Mouse (Mus musculus): ENCODE measurements at regions not wholly inside any gene's neighbourhood (a gene's known extent, or its start where the extent isn't known, plus 50 kb on each side); places are given as distances from the start of the nearest gene placed in this dataset.

GRCm38 (mm10) chr4:124190775-124191174 lies 273.0 kb upstream of the 4930535I16Rik start:
- no peak overlapping the region for H3K27ac ChIP-seq (ENCODE audit: insufficient read depth, low read length)
- no peak overlapping the region for H3K4me3 ChIP-seq (ENCODE audit: extremely low read depth, insufficient read depth, insufficient read length)
- 71% methylated on average over 4 of the region's 4 CpGs for WGBS
- no peaks in the 10 kb centered on the region for H3K36me3 ChIP-seq (ENCODE audit: control insufficient read depth, insufficient read depth, low read length)
- TF ChIP-seq CTCF (IDR thresholded peaks at IDR 0.05; ENCODE audit: extremely low read depth, insufficient read depth, insufficient read length, insufficient replicate concordance): no peak
- TF ChIP-seq POLR2A (IDR thresholded peaks at IDR 0.05; ENCODE audit: low read depth, low read length): no peak
- H3K27me3 ChIP-seq (ENCODE audit: control insufficient read depth, insufficient read depth, low read length): no peaks in the 10 kb centered on the region
- H3K4me1 ChIP-seq (ENCODE audit: control insufficient read depth, insufficient read depth, insufficient read length): no peaks in the 10 kb centered on the region
- DNase-seq (ENCODE audit: low read depth in 1 of 2, low spot score in 2 of 2): no peak

- Histone ChIP-seq H3K27me3 (ENCODE audit: control insufficient read depth, insufficient read depth, low read length) (no peaks in the 10 kb centered on the region), H3K27ac (ENCODE audit: insufficient read depth, low read length) (no peak overlapping the region), H3K4me3 (ENCODE audit: extremely low read depth, insufficient read depth, insufficient read length) (no peak overlapping the region), H3K4me1 (ENCODE audit: control insufficient read depth, insufficient read depth, insufficient read length) (no peaks in the 10 kb centered on the region), H3K36me3 (ENCODE audit: control insufficient read depth, insufficient read depth, low read length) (no peaks in the 10 kb centered on the region)
- no peak for DNase-seq (ENCODE audit: low read depth in 1 of 2, low spot score in 2 of 2)
- no peak for TF ChIP-seq CTCF (IDR thresholded peaks at IDR 0.05; ENCODE audit: extremely low read depth, insufficient read depth, insufficient read length, insufficient replicate concordance)
- TF ChIP-seq POLR2A (IDR thresholded peaks at IDR 0.05; ENCODE audit: low read depth, low read length): no peak
- 63% methylated on average over 13 of the region's 13 CpGs for WGBS
Observed at GRCm38 (mm10) chr4:124189993-124190385, 272.2 kb upstream of the 4930535I16Rik start.

- WGBS: 14% methylated on average over 23 of the region's 24 CpGs
- no peak for DNase-seq (ENCODE audit: low read depth in 1 of 2, low spot score in 2 of 2)
- Histone ChIP-seq H3K36me3 (ENCODE audit: control insufficient read depth, insufficient read depth, low read length) (no peaks in the 10 kb centered on the region), H3K27ac (ENCODE audit: insufficient read depth, low read length) (no peak overlapping the region), H3K27me3 (ENCODE audit: control insufficient read depth, insufficient read depth, low read length) (no peaks in the 10 kb centered on the region), H3K4me3 (ENCODE audit: extremely low read depth, insufficient read depth, insufficient read length) (no peak overlapping the region), H3K4me1 (ENCODE audit: control insufficient read depth, insufficient read depth, insufficient read length) (no peaks in the 10 kb centered on the region)
- TF ChIP-seq CTCF (IDR thresholded peaks at IDR 0.05; ENCODE audit: extremely low read depth, insufficient read depth, insufficient read length, insufficient replicate concordance) (no peak), POLR2A (IDR thresholded peaks at IDR 0.05; ENCODE audit: low read depth, low read length) (no peak)
Observed at GRCm38 (mm10) chr4:124189352-124189992, 271.6 kb upstream of the 4930535I16Rik start.

GRCm38 (mm10) chr4:124187108-124187507 lies 269.3 kb upstream of the 4930535I16Rik start:
- Histone ChIP-seq H3K27me3 (ENCODE audit: control insufficient read depth, insufficient read depth, low read length) (no peaks in the 10 kb centered on the region), H3K27ac (ENCODE audit: insufficient read depth, low read length) (no peak overlapping the region), H3K36me3 (ENCODE audit: control insufficient read depth, insufficient read depth, low read length) (no peaks in the 10 kb centered on the region), H3K4me1 (ENCODE audit: control insufficient read depth, insufficient read depth, insufficient read length) (no peaks in the 10 kb centered on the region), H3K4me3 (ENCODE audit: extremely low read depth, insufficient read depth, insufficient read length) (no peak overlapping the region)
- TF ChIP-seq POLR2A (IDR thresholded peaks at IDR 0.05; ENCODE audit: low read depth, low read length) (no peak), CTCF (IDR thresholded peaks at IDR 0.05; ENCODE audit: extremely low read depth, insufficient read depth, insufficient read length, insufficient replicate concordance) (no peak)
- DNase-seq (ENCODE audit: low read depth in 1 of 2, low spot score in 2 of 2): no peak
- WGBS: 80% methylated on average over 4 of the region's 4 CpGs

GRCm38 (mm10) chr4:124181335-124181734 lies 263.5 kb upstream of the 4930535I16Rik start:
- no peak for TF ChIP-seq CTCF (IDR thresholded peaks at IDR 0.05; ENCODE audit: extremely low read depth, insufficient read depth, insufficient read length, insufficient replicate concordance)
- TF ChIP-seq POLR2A (IDR thresholded peaks at IDR 0.05; ENCODE audit: low read depth, low read length): no peak
- Histone ChIP-seq H3K4me1 (ENCODE audit: control insufficient read depth, insufficient read depth, insufficient read length) (no peaks in the 10 kb centered on the region), H3K4me3 (ENCODE audit: extremely low read depth, insufficient read depth, insufficient read length) (no peak overlapping the region), H3K36me3 (ENCODE audit: control insufficient read depth, insufficient read depth, low read length) (no peaks in the 10 kb centered on the region), H3K27me3 (ENCODE audit: control insufficient read depth, insufficient read depth, low read length) (peaks cover 4% of the 10 kb centered on the region; the same call in 1 of the 2 replicates), H3K27ac (ENCODE audit: insufficient read depth, low read length) (no peak overlapping the region)
- no peak for DNase-seq (ENCODE audit: low read depth in 1 of 2, low spot score in 2 of 2)
- 80% methylated on average over 4 of the region's 4 CpGs for WGBS

GRCm38 (mm10) chr4:124178401-124179018 lies 260.7 kb upstream of the 4930535I16Rik start:
- 4% methylated on average over 50 of the region's 50 CpGs for WGBS
- TF ChIP-seq POLR2A (IDR thresholded peaks at IDR 0.05; ENCODE audit: low read depth, low read length): no peak
- TF ChIP-seq CTCF (IDR thresholded peaks at IDR 0.05; ENCODE audit: extremely low read depth, insufficient read depth, insufficient read length, insufficient replicate concordance): no peak
- no peak overlapping the region for H3K4me3 ChIP-seq (ENCODE audit: extremely low read depth, insufficient read depth, insufficient read length)

GRCm38 (mm10) chr4:124175531-124175930 lies 257.7 kb upstream of the 4930535I16Rik start:
- Histone ChIP-seq H3K27ac (ENCODE audit: insufficient read depth, low read length) (no peak overlapping the region), H3K36me3 (ENCODE audit: control insufficient read depth, insufficient read depth, low read length) (no peaks in the 10 kb centered on the region), H3K27me3 (ENCODE audit: control insufficient read depth, insufficient read depth, low read length) (peaks cover 4% of the 10 kb centered on the region; the same call in 1 of the 2 replicates), H3K4me3 (ENCODE audit: extremely low read depth, insufficient read depth, insufficient read length) (no peak overlapping the region), H3K4me1 (ENCODE audit: control insufficient read depth, insufficient read depth, insufficient read length) (no peaks in the 10 kb centered on the region)
- TF ChIP-seq POLR2A (IDR thresholded peaks at IDR 0.05; ENCODE audit: low read depth, low read length) (no peak), CTCF (IDR thresholded peaks at IDR 0.05; ENCODE audit: extremely low read depth, insufficient read depth, insufficient read length, insufficient replicate concordance) (no peak)
- DNase-seq (ENCODE audit: low read depth in 1 of 2, low spot score in 2 of 2): no peak
- 53% methylated on average over 6 of the region's 6 CpGs for WGBS

More at GRCm38 (mm10) chr4:124178401-124179018, 260.7 kb upstream of the 4930535I16Rik start:
- DNase-seq (ENCODE audit: low read depth in 1 of 2, low spot score in 2 of 2): no peak
- H3K27ac ChIP-seq (ENCODE audit: insufficient read depth, low read length): no peak overlapping the region
- no peaks in the 10 kb centered on the region for H3K36me3 ChIP-seq (ENCODE audit: control insufficient read depth, insufficient read depth, low read length)
- H3K27me3 ChIP-seq (ENCODE audit: control insufficient read depth, insufficient read depth, low read length): peaks cover 4% of the 10 kb centered on the region; the same call in 1 of the 2 replicates
- no peaks in the 10 kb centered on the region for H3K4me1 ChIP-seq (ENCODE audit: control insufficient read depth, insufficient read depth, insufficient read length)

All from spleen, adult 2 months (tissue).